Mouse (Mus musculus) bone marrow, adult 2 months (tissue): Measurements from ENCODE around the gene Mbd3.

Experiments used
- CTCF ChIP-seq: fragments of 200-500 bp; IDR thresholded peaks from 2 replicates; pipeline ENCODE4 v1.5.1; 2011; ENCODE audit warnings: low read length, control low read depth; ENCODE audit not compliant: control insufficient read depth, insufficient read depth
- POLR2A ChIP-seq: fragments of 200-500 bp; IDR thresholded peaks from 2 replicates; pipeline ENCODE4 v1.6.1; 2011; ENCODE audit warnings: low read depth, mild to moderate bottlenecking, control low read depth, low read length, borderline replicate concordance; ENCODE audit not compliant: control insufficient read depth

- TF ChIP-seq CTCF (no peak), POLR2A (no peak)
Measured at GRCm38 (mm10) chr10:80356001-80356682, 43.2 kb downstream of the Mbd3 start, which contains the start of gene Plk5.
